Mouse (Mus musculus) lung, adult 18-20 months (tissue): Measurements from ENCODE around the gene Ppp1r2.

Source experiments
- DNase-seq, 2 experiments: peaks; one replicate each; pipeline ENCODE4 v3.0.0; 2022; ENCODE audit warnings: mixed read lengths in 2 of 2

Gene Ppp1r2

GRCm38 (mm10) chr16:31233541-31234339 is 41.3 kb downstream of the Ppp1r2 start:
- DNase-seq = peak; percentile 88 to 89

DNA sequence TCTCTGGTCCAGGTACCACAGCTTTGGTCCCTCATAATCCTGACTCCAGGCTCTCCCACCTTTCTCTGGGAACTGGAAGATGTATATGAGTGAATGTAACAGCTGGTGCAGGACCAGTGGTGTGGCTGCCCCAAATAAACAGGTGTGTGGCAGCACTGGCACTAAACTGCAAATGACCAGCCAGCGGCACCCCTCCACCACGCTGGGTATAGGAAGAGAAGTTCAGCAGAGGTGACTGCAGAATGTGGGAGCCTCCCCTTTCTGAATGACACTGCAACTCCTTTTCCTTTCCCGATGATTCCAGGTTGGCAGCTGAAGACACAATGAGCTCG is 41.9 kb downstream of the Ppp1r2 start:
- DNase-seq = no peak

DNA sequence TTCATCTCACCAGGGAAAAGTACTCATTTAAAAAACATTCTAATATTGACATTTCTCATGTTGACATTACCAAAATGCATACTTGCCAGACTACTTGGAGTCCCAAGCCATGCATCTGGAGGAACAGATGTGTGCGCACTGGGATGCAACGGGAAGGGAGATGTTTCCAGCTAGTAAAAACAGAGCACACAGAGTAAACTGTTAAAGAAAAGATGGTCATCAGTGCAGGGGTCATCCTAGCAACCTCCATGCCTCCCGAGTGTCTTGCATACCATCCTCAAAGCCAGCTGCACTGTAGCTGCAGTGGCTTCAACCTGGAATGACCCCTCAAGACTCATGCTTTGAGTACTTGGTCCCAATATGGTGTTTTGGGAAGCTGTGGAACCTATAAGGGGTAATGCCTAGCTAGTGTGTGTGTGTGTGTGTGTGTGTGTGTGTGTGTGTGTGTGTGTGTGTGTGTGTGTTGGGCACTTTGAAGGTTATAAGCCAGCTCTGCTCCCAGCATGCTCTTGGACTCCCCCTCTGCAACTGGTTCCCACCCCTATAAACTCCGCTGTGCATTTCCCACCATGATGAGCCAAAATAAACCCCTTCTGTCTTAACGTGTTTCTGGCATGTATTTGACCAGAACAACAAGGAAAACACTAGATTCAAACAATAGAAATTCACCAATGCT is 42.4 kb downstream of the Ppp1r2 start:
- no peak for DNase-seq

- no peak for DNase-seq
Observed at GRCm38 (mm10) chr16:31231591-31231990, 43.5 kb downstream of the Ppp1r2 start.

GRCm38 (mm10) chr16:31227746-31228145 is 47.3 kb downstream of the Ppp1r2 start:
- no peak for DNase-seq

DNA sequence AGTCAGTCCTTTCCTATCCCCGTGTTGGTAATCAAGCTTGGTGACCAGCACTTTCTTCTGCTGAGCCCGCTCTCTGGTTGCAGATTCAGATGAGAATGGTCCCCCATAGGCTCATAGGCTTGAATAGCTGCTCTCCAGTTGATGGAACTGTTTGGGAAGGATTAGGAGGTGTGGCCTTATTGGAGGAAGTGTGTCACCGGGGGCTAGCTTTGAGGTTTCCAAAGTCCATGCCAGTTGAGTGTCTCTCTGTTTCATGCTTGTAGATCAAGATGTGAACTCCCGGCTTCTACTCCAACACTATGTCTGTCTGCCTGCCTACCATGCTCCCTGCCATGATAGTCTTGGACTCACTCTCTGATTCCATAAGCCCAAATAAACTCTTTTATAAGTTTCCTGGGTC is 59.8 kb downstream of the Ppp1r2 start:
- DNase-seq = no peak

GRCm38 (mm10) chr16:31213463-31213862 is 61.6 kb downstream of the Ppp1r2 start:
- DNase-seq = no peak

DNA sequence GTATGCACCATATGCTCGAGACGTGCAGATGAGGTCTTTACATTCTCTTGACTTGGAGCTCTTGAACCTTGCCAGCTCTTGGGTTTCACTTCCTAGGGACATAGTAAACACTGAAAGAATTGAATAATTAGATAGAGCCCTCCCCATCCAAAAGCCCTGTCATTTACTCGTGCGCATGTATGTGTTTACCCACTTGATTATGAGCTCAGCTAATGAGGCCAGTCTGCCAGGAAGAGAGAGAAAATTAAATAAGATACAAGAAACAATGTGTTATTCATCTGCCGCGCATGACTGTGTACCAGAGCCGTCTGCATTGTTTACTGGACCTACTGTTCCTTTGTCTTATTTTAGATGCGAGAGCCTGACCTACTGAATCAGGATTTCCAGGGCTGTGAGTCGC is 63.6 kb downstream of the Ppp1r2 start:
- DNase-seq = peak; percentile 28 to 66

DNA sequence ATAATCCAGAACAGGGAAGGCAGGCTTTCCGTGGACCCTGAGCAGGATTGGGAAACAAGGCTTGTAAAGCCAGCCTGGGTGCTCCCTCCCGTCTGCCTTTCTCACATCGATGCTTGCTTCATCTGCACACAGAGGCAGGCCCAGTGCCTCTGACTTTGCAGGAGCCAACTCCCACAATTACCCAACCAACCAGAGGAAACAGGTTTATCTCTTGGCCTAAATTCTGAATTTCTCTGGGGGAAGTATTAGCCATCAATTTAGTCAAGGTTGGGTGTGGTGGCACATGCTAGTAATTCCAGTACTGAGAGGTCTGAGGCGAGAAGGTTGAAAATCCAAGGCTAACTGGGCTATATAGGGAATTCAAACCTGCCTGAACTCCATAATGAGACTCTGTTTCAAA is 64.6 kb downstream of the Ppp1r2 start:
- peak; percentile 52 to 54 for DNase-seq

GRCm38 (mm10) chr16:31209911-31210310 is 65.2 kb downstream of the Ppp1r2 start:
- peak; percentile 62 to 75 for DNase-seq

DNA sequence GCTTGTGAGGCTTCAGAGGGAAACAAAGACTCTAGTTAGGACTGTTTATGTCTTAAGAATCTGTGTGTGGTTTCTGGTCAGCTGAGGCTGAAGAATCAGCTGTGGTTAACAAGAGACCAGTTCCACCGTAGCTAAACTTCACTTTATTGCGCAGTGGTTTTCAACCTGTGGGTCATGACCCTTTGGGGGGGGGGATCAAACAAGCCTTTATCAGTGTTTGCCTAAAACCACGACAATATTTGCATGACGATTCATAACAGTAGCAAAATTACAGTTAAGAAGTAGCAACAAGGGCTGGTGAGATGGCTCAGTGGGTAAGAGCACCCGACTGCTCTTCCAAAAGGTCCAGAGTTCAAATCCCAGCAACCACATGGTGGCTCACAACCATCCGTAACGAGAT is 69.4 kb downstream of the Ppp1r2 start:
- DNase-seq = no peak

- no peak for DNase-seq
Observed at GRCm38 (mm10) chr16:31205187-31205586, 69.9 kb downstream of the Ppp1r2 start.

GRCm38 (mm10) chr16:31204216-31204615 is 70.9 kb downstream of the Ppp1r2 start:
- DNase-seq = no peak

DNA sequence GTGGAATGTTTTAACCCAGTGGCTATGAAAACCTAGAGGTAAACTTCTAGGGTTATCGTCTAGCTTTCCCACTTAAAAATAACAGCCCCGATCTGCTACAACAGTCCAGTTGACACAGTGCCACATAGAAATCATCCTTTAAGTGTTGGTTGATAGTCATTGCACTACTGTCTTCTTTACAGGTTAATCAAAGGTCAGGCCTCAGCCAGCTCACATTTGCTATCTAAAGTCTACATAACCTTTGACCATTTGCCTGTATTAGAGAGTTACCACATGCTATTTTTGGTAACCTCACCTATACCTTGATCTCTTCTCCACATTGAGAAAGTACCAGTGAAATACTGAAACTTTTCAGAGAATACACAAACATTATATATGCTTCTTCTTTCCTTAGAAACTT is 73.4 kb downstream of the Ppp1r2 start:
- DNase-seq = no peak
